Mouse (Mus musculus) erythroblast, embryonic 14.5 days (primary cell): Measurements from ENCODE around the gene Ppif.

Source experiments
- GATA1 ChIP-seq: IDR thresholded peaks from 2 replicates; pipeline ENCODE4 v1.6.1; 2012; ENCODE audit warnings: low read length, inconsistent platforms, mixed read lengths
- TAL1 ChIP-seq: IDR thresholded peaks from 3 replicates; pipeline ENCODE4 v1.6.1; 2012; ENCODE audit warnings: low read length, inconsistent platforms, mixed read lengths

DNA sequence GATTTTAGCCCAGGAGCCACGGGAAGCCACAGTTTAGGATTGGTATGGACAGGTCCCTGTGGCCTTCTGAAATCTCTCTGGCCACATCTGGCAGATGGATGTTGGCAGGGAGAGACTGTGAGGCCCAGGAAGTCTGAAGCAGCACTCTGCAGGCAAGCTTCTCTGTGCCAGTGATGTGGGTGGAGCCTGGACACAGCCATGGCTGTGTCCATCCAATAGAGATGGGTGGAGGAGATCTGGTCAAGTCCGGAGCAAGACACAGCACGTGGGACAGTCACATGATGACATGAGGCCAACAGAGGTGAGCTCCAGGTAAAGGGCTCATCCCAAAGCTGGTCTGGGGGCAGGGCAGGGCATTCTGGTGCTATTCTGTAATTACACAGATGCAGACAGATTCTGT lies 47.3 kb downstream of the Ppif start:
- no peak for TF ChIP-seq TAL1
- TF ChIP-seq GATA1 = no peak
